Mouse (Mus musculus): ENCODE data around the gene Rbm45. TPM values are rescaled to one million over a fixed set of nuclear protein-coding genes. Genes with fewer than 3 reads are reported as not detected.

The Rbm45 gene
- polyA plus RNA-seq, 1 experiment from 2014 or later: 4.7 TPM

DNA sequence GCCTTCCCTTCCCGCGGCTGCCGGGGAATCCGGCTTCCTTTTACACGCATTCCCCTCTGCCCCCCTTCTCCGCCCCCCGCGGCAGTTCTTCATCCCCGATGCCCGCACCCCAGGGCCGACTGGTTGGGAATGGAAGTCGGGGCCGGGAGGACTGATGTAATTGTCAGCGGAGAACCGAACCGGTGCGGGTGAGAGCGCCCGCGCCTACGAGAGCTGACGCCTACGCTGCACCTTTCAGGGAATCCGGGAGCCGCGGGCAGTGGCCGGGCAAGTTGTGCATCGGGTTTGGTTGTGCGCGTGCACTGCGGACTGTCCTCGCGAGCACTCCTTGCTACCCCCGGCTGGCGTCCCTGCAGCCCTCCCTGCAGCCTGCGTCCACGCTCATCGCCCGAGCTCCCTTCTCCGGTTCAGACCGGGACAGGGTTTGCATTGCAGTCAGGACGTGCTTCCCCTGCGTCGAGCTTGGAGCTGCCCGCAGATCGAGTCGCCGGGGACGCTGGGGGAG lies 37.2 kb downstream of the Rbm45 start:
- Histone ChIP-seq H3K36me3 (no peaks in the 10 kb centered on the region), H3K27me3 (ENCODE audit: insufficient read depth, poor library complexity, severe bottlenecking) (peaks cover 20% of the 10 kb centered on the region), H3K9me3 (no peaks in the 10 kb centered on the region), H3K4me1 (peaks cover 15% of the 10 kb centered on the region; the same call in 1 of the 2 replicates), H3K27ac (peak overlapping the region; percentile 87), H3K4me3 (peak overlapping the region; percentile 82)
- peak; percentile 89 for DNase-seq (ENCODE audit: low spot score)
- under 1% methylated on average over 49 of the region's 49 CpGs for WGBS

DNA sequence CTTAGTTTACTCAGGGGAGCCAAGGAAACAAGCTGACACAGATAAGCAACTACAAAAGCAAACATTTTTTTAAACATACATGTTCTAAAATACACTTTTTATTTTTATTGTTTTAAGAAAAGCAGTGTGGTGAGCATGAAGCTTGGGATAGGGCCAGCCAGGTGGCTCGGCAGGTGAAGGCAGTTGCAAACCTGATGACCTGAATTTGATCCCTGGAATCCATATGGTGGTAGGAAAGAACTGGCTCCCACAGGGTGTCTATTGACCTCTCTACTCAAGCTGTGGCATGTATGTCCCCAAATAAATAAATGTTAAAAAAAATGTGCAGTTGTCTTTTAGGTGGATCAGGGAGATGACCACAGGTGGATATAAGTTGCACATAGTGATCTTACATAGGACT lies 39.7 kb downstream of the Rbm45 start:
- H3K27me3 ChIP-seq (ENCODE audit: insufficient read depth, poor library complexity, severe bottlenecking): peaks cover 10% of the 10 kb centered on the region
- H3K36me3 ChIP-seq: no peaks in the 10 kb centered on the region
- H3K27ac ChIP-seq: no peak overlapping the region
- no peak for DNase-seq (ENCODE audit: low spot score)
- WGBS: 75% methylated on average over 1 of the region's 1 CpGs
- peaks cover 15% of the 10 kb centered on the region; the same call in 1 of the 2 replicates for H3K4me1 ChIP-seq
- H3K9me3 ChIP-seq: no peaks in the 10 kb centered on the region
- H3K4me3 ChIP-seq: no peak overlapping the region

DNA sequence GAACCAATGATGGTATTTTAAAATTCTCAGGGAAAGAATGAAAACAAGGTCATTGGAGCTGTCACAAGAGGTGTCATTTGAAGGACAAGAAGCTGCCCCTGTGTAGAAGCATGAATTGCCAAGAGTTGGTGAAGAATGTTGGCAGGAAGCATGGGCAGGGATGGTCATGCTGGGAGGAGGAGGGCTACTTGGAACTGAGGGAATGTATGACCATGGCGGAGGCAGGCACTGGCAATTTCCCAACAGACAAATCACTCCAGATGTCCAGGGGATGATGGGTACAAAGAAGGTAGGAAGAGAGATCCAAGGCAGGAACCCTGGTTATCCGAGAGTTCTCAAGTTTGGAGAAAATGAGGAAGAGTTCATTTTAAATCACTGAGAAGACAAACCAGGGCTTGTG lies 40.2 kb downstream of the Rbm45 start:
- H3K27ac ChIP-seq: no peak overlapping the region
- 87% methylated on average over 2 of the region's 2 CpGs for WGBS
- peaks cover 6% of the 10 kb centered on the region for H3K27me3 ChIP-seq (ENCODE audit: insufficient read depth, poor library complexity, severe bottlenecking)

DNA sequence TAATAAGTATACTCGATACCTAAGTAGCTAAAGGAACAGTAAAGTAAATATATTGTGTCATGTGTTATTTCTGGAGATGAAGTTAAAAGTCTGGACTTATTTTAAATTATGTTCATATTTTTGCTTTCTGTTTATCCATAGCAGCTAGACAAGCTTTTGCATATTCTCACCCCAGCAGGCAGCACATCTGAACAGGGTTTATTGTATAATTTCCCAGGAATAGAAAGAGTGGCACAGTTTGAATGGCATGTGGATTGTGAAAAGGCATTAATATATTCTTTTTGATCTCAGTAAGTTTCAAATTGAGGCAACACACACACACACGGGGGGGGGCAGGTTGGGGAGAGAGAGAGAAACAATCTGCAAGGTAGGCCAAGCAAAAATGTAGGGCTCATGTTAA lies 43.1 kb downstream of the Rbm45 start:
- DNase-seq (ENCODE audit: low spot score): no peak
- Histone ChIP-seq H3K27ac (no peak overlapping the region), H3K4me1 (no peaks in the 10 kb centered on the region), H3K36me3 (no peaks in the 10 kb centered on the region), H3K9me3 (no peaks in the 10 kb centered on the region), H3K4me3 (no peak overlapping the region), H3K27me3 (ENCODE audit: insufficient read depth, poor library complexity, severe bottlenecking) (no peaks in the 10 kb centered on the region)
- 71% methylated on average over 2 of the region's 2 CpGs for WGBS

More for the DNA sequence above, 40.2 kb downstream of the Rbm45 start:
- DNase-seq (ENCODE audit: low spot score): no peak
- Histone ChIP-seq H3K9me3 (no peaks in the 10 kb centered on the region), H3K4me3 (no peak overlapping the region), H3K36me3 (no peaks in the 10 kb centered on the region), H3K4me1 (peaks cover 15% of the 10 kb centered on the region; the same call in 1 of the 2 replicates)

DNA sequence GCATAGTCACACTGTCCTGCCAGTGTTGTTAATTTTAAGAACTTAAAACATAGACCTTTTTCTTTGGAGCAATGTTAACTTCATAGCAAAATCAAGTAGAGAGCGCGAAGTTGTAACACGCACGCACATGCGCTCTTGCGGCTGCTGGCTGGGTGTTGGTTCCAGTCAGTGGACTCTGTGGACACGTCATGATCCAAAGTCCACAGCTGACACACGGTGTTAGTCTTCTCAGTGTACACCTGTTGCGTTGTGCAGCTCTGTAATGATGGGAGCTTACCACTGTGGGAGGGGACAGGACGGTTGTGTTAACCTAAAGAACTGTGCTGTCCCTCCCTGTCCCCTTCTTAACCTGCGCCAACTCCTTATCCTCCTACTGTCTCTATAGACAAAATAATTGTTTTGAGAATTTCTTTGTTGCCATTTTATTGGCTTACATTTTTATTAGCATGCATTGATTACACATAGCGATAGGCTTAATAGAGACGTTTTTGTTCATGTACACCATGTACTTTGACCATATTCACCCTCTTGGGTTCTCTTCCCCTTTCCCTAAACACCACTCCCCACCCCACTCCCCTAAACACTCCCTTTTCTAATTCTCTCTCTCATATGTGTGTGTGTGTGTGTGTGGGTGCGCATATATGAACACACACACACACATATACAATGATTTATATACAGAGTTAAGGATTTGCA lies 47.8 kb downstream of the Rbm45 start:
- Histone ChIP-seq H3K27ac (no peak overlapping the region), H3K4me3 (no peak overlapping the region), H3K36me3 (no peaks in the 10 kb centered on the region), H3K9me3 (no peaks in the 10 kb centered on the region), H3K27me3 (ENCODE audit: insufficient read depth, poor library complexity, severe bottlenecking) (no peaks in the 10 kb centered on the region), H3K4me1 (no peaks in the 10 kb centered on the region)
- no peak for DNase-seq (ENCODE audit: low spot score)
- WGBS: 86% methylated on average over 14 of the region's 14 CpGs

DNA sequence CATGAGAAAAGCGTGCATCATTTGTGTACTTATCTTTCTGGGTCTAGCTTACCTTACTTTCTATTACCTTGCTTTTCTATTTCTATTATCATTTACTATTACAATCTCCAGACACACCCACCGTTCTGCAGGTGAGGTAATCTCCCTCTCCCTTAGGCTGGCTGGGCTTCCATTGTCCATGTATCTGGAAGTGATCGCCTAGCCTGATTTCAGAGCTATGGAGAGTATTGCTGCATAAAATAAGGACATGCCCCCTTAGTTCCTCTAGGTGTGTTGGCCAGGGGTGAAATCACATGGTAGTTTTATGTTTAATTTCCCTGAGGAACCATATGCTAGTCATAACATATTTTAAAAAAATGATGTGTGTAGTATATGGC lies 48.3 kb downstream of the Rbm45 start:
- no peaks in the 10 kb centered on the region for H3K36me3 ChIP-seq
- H3K4me1 ChIP-seq: no peaks in the 10 kb centered on the region
- no peaks in the 10 kb centered on the region for H3K27me3 ChIP-seq (ENCODE audit: insufficient read depth, poor library complexity, severe bottlenecking)
- H3K27ac ChIP-seq: no peak overlapping the region
- H3K4me3 ChIP-seq: no peak overlapping the region
- no peak for DNase-seq (ENCODE audit: low spot score)
- no peaks in the 10 kb centered on the region for H3K9me3 ChIP-seq
- WGBS: 87% methylated on average over 3 of the region's 3 CpGs

DNA sequence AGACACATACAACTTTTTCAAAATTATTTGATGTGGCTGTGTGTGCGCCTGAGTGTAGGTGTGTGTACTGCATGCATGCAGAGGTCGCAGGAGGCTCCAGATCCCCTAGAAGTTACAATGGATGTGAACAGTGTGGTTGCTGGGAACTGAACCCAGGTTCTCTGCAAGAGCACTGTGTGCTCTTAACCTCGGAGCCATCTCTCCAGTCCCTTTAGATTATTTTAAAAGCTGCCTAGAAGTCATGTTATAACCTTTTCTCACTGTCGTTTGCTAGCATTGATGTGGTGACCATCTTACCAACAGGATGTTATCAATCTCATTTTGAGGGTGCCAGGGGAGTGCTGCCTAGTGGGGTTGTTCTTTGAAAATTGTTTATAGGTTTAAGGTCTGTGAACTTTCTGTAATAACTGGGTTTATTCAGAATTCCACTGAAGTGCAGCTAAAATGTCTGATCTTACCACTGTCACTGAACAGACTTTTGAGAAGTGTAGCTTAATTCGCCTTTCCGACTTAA lies 51.7 kb downstream of the Rbm45 start:
- 79% methylated on average over 6 of the region's 6 CpGs for WGBS

DNA sequence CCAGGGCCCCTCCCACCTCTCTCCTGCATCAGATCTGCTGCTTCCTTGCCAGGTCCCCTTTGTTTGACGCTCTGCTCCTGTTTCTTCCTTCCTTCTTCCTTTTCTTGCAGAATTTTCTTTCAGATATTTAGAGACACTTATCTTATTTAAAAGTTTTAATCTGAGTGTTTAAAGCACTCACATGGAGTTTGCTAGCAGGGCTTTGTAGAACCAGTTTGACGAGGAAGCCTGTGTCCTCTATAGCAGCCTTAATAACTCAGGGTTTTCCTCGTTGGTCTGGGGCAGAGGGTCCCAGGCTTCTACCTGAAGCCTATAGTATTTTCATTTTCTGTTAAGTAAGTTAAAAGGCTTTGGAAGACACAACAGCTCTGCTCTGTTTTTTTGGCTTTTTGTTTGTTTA lies 57.0 kb downstream of the Rbm45 start:
- Histone ChIP-seq H3K9me3 (no peaks in the 10 kb centered on the region), H3K27me3 (ENCODE audit: insufficient read depth, poor library complexity, severe bottlenecking) (no peaks in the 10 kb centered on the region), H3K4me3 (no peak overlapping the region), H3K27ac (no peak overlapping the region), H3K36me3 (no peaks in the 10 kb centered on the region), H3K4me1 (no peaks in the 10 kb centered on the region)
- DNase-seq (ENCODE audit: low spot score): no peak
- WGBS: 61% methylated on average over 3 of the region's 3 CpGs

More for the DNA sequence above, 51.7 kb downstream of the Rbm45 start:
- H3K27me3 ChIP-seq (ENCODE audit: insufficient read depth, poor library complexity, severe bottlenecking): no peaks in the 10 kb centered on the region
- H3K36me3 ChIP-seq: no peaks in the 10 kb centered on the region
- no peak overlapping the region for H3K4me3 ChIP-seq
- no peaks in the 10 kb centered on the region for H3K9me3 ChIP-seq
- H3K4me1 ChIP-seq: no peaks in the 10 kb centered on the region
- no peak overlapping the region for H3K27ac ChIP-seq
- DNase-seq (ENCODE audit: low spot score): no peak

- no peaks in the 10 kb centered on the region for H3K4me1 ChIP-seq
- no peak for DNase-seq (ENCODE audit: low spot score)
These were observed 59.5 kb downstream of the Rbm45 start for GRCm38 (mm10) chr2:76429318-76429717.

GRCm38 (mm10) chr2:76429855-76430254 lies 60.1 kb downstream of the Rbm45 start:
- no peak overlapping the region for H3K4me3 ChIP-seq
- 83% methylated on average over 5 of the region's 5 CpGs for WGBS
- H3K9me3 ChIP-seq: no peaks in the 10 kb centered on the region
- DNase-seq (ENCODE audit: low spot score): no peak
- no peaks in the 10 kb centered on the region for H3K4me1 ChIP-seq
- no peaks in the 10 kb centered on the region for H3K27me3 ChIP-seq (ENCODE audit: insufficient read depth, poor library complexity, severe bottlenecking)
- no peak overlapping the region for H3K27ac ChIP-seq
- no peaks in the 10 kb centered on the region for H3K36me3 ChIP-seq

More at GRCm38 (mm10) chr2:76429318-76429717, 59.5 kb downstream of the Rbm45 start:
- Histone ChIP-seq H3K36me3 (no peaks in the 10 kb centered on the region), H3K4me3 (no peak overlapping the region), H3K9me3 (no peaks in the 10 kb centered on the region), H3K27me3 (ENCODE audit: insufficient read depth, poor library complexity, severe bottlenecking) (no peaks in the 10 kb centered on the region), H3K27ac (no peak overlapping the region)
- 71% methylated on average over 3 of the region's 3 CpGs for WGBS

DNA sequence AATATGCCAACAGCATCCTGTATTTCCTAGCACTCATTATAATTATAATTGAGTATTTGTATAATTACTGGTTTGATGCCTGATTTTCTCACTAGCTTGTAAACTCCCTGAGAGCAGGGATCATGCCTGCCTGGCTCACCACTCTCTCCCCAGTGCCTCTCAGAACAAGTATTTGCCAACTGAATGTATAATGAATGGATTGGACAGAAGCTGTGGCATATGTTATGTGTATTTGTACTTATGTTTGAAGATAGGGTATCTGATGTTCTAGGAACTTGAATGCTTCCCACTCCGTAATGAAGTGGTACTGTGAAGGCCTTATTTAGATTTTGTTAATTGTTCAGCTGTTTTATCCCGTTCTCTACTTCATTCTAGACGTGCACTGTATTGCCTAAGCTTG lies 60.8 kb downstream of the Rbm45 start:
- H3K27ac ChIP-seq: no peak overlapping the region
- WGBS: 90% methylated on average over 3 of the region's 3 CpGs
- no peaks in the 10 kb centered on the region for H3K4me1 ChIP-seq
- H3K9me3 ChIP-seq: no peaks in the 10 kb centered on the region
- H3K4me3 ChIP-seq: no peak overlapping the region
- DNase-seq (ENCODE audit: low spot score): no peak
- no peaks in the 10 kb centered on the region for H3K27me3 ChIP-seq (ENCODE audit: insufficient read depth, poor library complexity, severe bottlenecking)
- H3K36me3 ChIP-seq: no peaks in the 10 kb centered on the region
